In genomic region chr16:24151178-24151725, GRCm38 (mm10) we compare ENCODE assay signal across 11 mouse cellular contexts.
DNase-seq lines count a peak whose midpoint lies in the region; ATAC-seq and TF ChIP-seq lines count a peak whose summit lies in the region.
"Had no signal": no experiment of that assay in that cellular context is flagged by ENCODE, and none has a peak within 500 bp of the region (broad histone marks: within the 10 kb centered on the region; RNA-seq: fewer than 3 reads in every experiment).

No protein-coding gene starts in this region.

- H3K4me1 ChIP-seq in lung, adult 2 months (ENCODE audit: control insufficient read depth, insufficient read depth, low read length): no peaks in the 10 kb centered on the region
- no peaks in the 10 kb centered on the region for H3K4me1 ChIP-seq in stomach, postnatal 0 days (replicated peaks; ENCODE audit: control insufficient read depth, insufficient read depth)
- no peaks in the 10 kb centered on the region for H3K4me1 ChIP-seq in forebrain, embryonic 14.5 days (ENCODE audit: control insufficient read depth, insufficient read depth, low read length)
- H3K4me1 ChIP-seq in midbrain, embryonic 11.5 days (ENCODE audit: control insufficient read depth, insufficient read depth, low read length): no peaks in the 10 kb centered on the region

- WGBS in lung, adult 2 months: 36% methylated on average over 7 of the region's 7 CpGs
- 27% methylated on average over 7 of the region's 7 CpGs for WGBS in stomach, postnatal 0 days
- 90% methylated on average over 7 of the region's 7 CpGs for WGBS in forebrain, embryonic 14.5 days
- WGBS in midbrain, embryonic 11.5 days: 81% methylated on average over 7 of the region's 7 CpGs

- no peaks in the 10 kb centered on the region for H3K9me3 ChIP-seq in stomach, postnatal 0 days (ENCODE audit: control insufficient read depth, low read length)
- no peaks in the 10 kb centered on the region for H3K9me3 ChIP-seq in forebrain, embryonic 14.5 days (replicated peaks; ENCODE audit: control insufficient read depth, low read length)
- H3K9me3 ChIP-seq in midbrain, embryonic 11.5 days (ENCODE audit: control insufficient read depth, low read length): no peaks in the 10 kb centered on the region
- H3K9me3 ChIP-seq: embryonic facial prominence, embryonic 13.5 days; limb, embryonic 15.5 days had no signal

- no peak overlapping the region for H3K9ac ChIP-seq in stomach, postnatal 0 days (ENCODE audit: low read length)
- no peak overlapping the region for H3K9ac ChIP-seq in forebrain, embryonic 14.5 days (ENCODE audit: low read length)
- no peak overlapping the region for H3K9ac ChIP-seq in midbrain, embryonic 11.5 days (ENCODE audit: low read length)
- H3K9ac ChIP-seq: embryonic facial prominence, embryonic 13.5 days; limb, embryonic 15.5 days had no signal

- H3K36me3 ChIP-seq in stomach, postnatal 0 days (ENCODE audit: control insufficient read depth, insufficient read depth, low read length): no peaks in the 10 kb centered on the region
- H3K36me3 ChIP-seq in forebrain, embryonic 14.5 days (ENCODE audit: control insufficient read depth, insufficient read depth, low read length): no peaks in the 10 kb centered on the region
- H3K36me3 ChIP-seq in midbrain, embryonic 11.5 days (ENCODE audit: control insufficient read depth, insufficient read depth, low read length): no peaks in the 10 kb centered on the region
- H3K36me3 ChIP-seq: embryonic facial prominence, embryonic 13.5 days; limb, embryonic 15.5 days had no signal

- no peak overlapping the region for H3K27ac ChIP-seq in stomach, postnatal 0 days (replicated peaks)
- H3K27ac ChIP-seq in forebrain, embryonic 14.5 days (ENCODE audit: low read depth, low read length): no peak overlapping the region
- no peak overlapping the region for H3K27ac ChIP-seq in midbrain, embryonic 11.5 days (ENCODE audit: low read depth, low read length)
- H3K27ac ChIP-seq: embryonic facial prominence, embryonic 13.5 days; limb, embryonic 15.5 days had no signal

- H3K27me3 ChIP-seq in stomach, postnatal 0 days (ENCODE audit: control insufficient read depth, insufficient read depth, low read length): no peaks in the 10 kb centered on the region
- H3K27me3 ChIP-seq in forebrain, embryonic 14.5 days (replicated peaks; ENCODE audit: control insufficient read depth, insufficient read depth, low read length): no peaks in the 10 kb centered on the region
- no peaks in the 10 kb centered on the region for H3K27me3 ChIP-seq in midbrain, embryonic 11.5 days (ENCODE audit: control insufficient read depth, insufficient read depth, low read length)
- H3K27me3 ChIP-seq: embryonic facial prominence, embryonic 13.5 days; limb, embryonic 15.5 days had no signal

- no peak overlapping the region for H3K4me2 ChIP-seq in stomach, postnatal 0 days (replicated peaks; ENCODE audit: low read depth)
- H3K4me2 ChIP-seq in forebrain, embryonic 14.5 days (ENCODE audit: low read length): no peak overlapping the region
- no peak overlapping the region for H3K4me2 ChIP-seq in midbrain, embryonic 11.5 days
- H3K4me2 ChIP-seq: embryonic facial prominence, embryonic 13.5 days; limb, embryonic 15.5 days had no signal

- no peak for TF ChIP-seq EP300 in stomach, postnatal 0 days (optimal IDR thresholded peaks at IDR 0.05)

- no peak for TF ChIP-seq CTCF in lung, adult 2 months (IDR thresholded peaks at IDR 0.05; ENCODE audit: insufficient read depth, low read length)
- no peak for TF ChIP-seq CTCF in stomach, postnatal 0 days (IDR thresholded peaks at IDR 0.05; ENCODE audit: low read depth)

- no peak overlapping the region for H3K4me3 ChIP-seq in lung, adult 2 months (replicated peaks; ENCODE audit: extremely low read depth, low read depth, low read length)
- no peak overlapping the region for H3K4me3 ChIP-seq in stomach, postnatal 0 days (ENCODE audit: low read depth, low read length)
- H3K4me3 ChIP-seq in forebrain, embryonic 14.5 days (ENCODE audit: low read depth, low read length): no peak overlapping the region
- H3K4me3 ChIP-seq in midbrain, embryonic 11.5 days (ENCODE audit: low read depth, low read length): no peak overlapping the region
- H3K4me3 ChIP-seq: embryonic facial prominence, embryonic 13.5 days; limb, embryonic 15.5 days had no signal

- DNase-seq in lung, postnatal 25 days (ENCODE audit: low spot score): peak; percentile 16
- no peak for DNase-seq in lung, adult 2 months
- DNase-seq in stomach, postnatal 0 days (ENCODE audit: low spot score): peak; percentile 47
- DNase-seq in adrenal gland, adult 18-20 months (ENCODE audit: low spot score in 2 of 2): no peak
- no peak for DNase-seq in forebrain, embryonic 14.5 days (ENCODE audit: low spot score)
- DNase-seq in midbrain, embryonic 11.5 days (ENCODE audit: low spot score, missing footprints): no peak
- DNase-seq: kidney, postnatal 10 days had no signal

- no peak for TF ChIP-seq POLR2A in lung, adult 2 months (IDR thresholded peaks at IDR 0.05; ENCODE audit: borderline replicate concordance, extremely low read depth, low read depth, low read length)

- ATAC-seq in common myeloid progenitor, adult 5-6 weeks (replicated peaks; ENCODE audit: low read depth, poor library complexity, severe bottlenecking): peak; percentile 89
- peak; percentile 83 for ATAC-seq in megakaryocyte, adult 5-6 weeks (ENCODE audit: poor library complexity, severe bottlenecking)
- peak; percentile 69 for ATAC-seq in stomach, postnatal 0 days (ENCODE audit: low FRiP score, low TSS enrichment)
- no peak for ATAC-seq in forebrain, embryonic 14.5 days
- no peak for ATAC-seq in midbrain, embryonic 11.5 days (ENCODE audit: low FRiP score)

Comparison
In these comparisons a context has a peak if more than half of its experiments do, and no peak if none do; other contexts are left out.
1. DNase-seq: peak in lung, postnatal 25 days (single experiment) and stomach, postnatal 0 days (single experiment); none in lung, adult 2 months (single experiment), adrenal gland, adult 18-20 months (0 of 2), forebrain, embryonic 14.5 days (single experiment) and midbrain, embryonic 11.5 days (single experiment).
2. ATAC-seq: peak in common myeloid progenitor, adult 5-6 weeks (single experiment), megakaryocyte, adult 5-6 weeks (single experiment) and stomach, postnatal 0 days (single experiment); none in forebrain, embryonic 14.5 days (single experiment) and midbrain, embryonic 11.5 days (single experiment).